Mouse (Mus musculus): ENCODE data around the gene Nudt4.

Nudt4 gene

GRCm38 (mm10) chr10:95563851-95564845, at the start of gene Nudt4:
TSS of gene Nudt4 (minus strand) at chr10:95564146.
- in situ Hi-C loops (cut with MboI; ENCODE audit: low pct_unique_long_range_greater_than_20kb in 1 of 2, low sequenced_read_pairs in 2 of 2, unreplicated experiment in 1 of 2), result loop anchor here in 1 of 2 experiments (25.0 kb wide), 1 partner anchor 523 kb away; no protein-coding TSS in a partner anchor

- in situ Hi-C loops (cut with MboI; ENCODE audit: low pct_unique_long_range_greater_than_20kb in 1 of 2, low sequenced_read_pairs in 2 of 2, unreplicated experiment in 1 of 2), result no loop called here
Measured at GRCm38 (mm10) chr10:95611331-95611721, 47.4 kb upstream of the Nudt4 start.

DNA sequence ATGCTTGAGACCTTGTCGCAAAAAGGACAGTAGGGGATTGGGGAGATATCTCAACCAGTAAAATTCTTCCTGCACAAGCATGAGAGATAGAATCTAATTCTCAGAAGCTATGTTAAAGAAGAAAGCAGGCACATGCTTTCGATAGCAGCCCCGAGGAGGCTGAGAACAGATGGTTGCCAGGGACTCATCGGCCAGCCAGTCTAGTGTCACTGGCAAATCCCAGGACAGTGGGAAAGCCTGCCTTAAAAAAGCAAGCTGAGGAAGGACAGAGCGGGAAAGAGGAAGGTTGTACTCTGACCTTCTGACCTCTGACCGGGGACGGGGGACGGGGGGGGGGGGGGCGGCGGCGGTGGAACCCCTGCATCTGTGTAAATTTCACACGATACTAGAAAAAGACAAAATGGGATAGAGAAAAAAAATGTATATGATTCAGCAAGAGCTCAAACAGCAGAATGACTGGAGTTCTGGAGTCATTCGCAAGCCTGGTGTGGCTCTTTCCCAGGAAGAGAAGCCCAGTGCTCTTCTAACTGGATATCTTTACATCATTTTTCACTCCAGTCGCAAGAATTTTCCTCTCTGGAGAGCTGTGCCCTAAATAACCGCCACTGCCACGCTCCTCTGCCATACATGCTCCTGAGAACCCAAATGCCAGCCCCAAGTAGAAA, 46.9 kb upstream of the Nudt4 start:
- in situ Hi-C loops (cut with MboI; ENCODE audit: low pct_unique_long_range_greater_than_20kb in 1 of 2, low sequenced_read_pairs in 2 of 2, unreplicated experiment in 1 of 2), result no loop called here

- in situ Hi-C loops (cut with MboI; ENCODE audit: low pct_unique_long_range_greater_than_20kb in 1 of 2, low sequenced_read_pairs in 2 of 2, unreplicated experiment in 1 of 2), result loop anchor here in 1 of 2 experiments (5.0 kb wide), 1 partner anchor 38 kb away; no protein-coding TSS in a partner anchor
Measured at GRCm38 (mm10) chr10:95604979-95605613, 41.1 kb upstream of the Nudt4 start.

DNA sequence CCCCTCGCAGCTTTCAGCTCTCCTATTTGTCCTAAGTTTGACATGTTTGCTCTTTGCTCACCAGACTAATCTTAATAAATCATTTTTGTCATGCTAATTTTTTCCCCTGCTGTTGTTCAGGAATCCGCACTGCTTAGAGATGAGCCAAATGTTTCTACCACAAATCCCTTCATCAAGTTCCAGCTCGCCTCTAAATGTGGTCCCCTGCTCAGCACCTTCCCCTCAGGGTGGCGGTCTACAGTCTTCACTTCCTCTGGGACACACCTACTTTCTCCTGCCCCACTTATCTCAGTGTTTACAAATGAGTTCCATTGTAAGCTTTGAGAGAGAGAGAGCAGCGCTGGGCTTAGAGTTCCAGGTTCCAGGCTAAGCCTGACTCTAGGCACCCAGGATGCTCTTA, 36.6 kb upstream of the Nudt4 start:
- in situ Hi-C loops (cut with MboI; ENCODE audit: low pct_unique_long_range_greater_than_20kb in 1 of 2, low sequenced_read_pairs in 2 of 2, unreplicated experiment in 1 of 2), result loop anchor here in 1 of 2 experiments (5.0 kb wide), 1 partner anchor 33 kb away; no protein-coding TSS in a partner anchor

DNA sequence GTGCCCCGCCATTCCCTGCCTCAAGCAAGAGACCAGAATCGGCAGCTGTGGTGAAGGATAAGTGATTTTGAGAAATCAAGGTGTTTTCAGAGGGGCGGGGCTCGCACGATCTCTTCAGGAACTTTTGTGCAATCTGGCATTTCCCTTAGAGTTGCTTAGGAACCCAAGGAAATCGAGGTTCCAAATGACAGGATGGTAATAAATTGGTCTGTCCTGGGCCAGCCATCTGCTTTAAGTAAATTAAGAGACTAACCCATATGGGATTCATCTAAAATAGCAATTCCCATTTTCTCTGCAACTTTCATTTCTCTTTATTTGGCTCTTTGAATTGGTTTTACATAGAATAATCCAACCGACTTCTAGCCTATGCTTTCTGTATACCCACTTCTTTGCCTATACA, 35.8 kb upstream of the Nudt4 start:
- in situ Hi-C loops (cut with MboI; ENCODE audit: low pct_unique_long_range_greater_than_20kb in 1 of 2, low sequenced_read_pairs in 2 of 2, unreplicated experiment in 1 of 2), result loop anchor here in 1 of 2 experiments (5.0 kb wide), 1 partner anchor 32 kb away; no protein-coding TSS in a partner anchor

GRCm38 (mm10) chr10:95598056-95598587, 34.2 kb upstream of the Nudt4 start:
- in situ Hi-C loops (cut with MboI; ENCODE audit: low pct_unique_long_range_greater_than_20kb in 1 of 2, low sequenced_read_pairs in 2 of 2, unreplicated experiment in 1 of 2), result no loop called here

DNA sequence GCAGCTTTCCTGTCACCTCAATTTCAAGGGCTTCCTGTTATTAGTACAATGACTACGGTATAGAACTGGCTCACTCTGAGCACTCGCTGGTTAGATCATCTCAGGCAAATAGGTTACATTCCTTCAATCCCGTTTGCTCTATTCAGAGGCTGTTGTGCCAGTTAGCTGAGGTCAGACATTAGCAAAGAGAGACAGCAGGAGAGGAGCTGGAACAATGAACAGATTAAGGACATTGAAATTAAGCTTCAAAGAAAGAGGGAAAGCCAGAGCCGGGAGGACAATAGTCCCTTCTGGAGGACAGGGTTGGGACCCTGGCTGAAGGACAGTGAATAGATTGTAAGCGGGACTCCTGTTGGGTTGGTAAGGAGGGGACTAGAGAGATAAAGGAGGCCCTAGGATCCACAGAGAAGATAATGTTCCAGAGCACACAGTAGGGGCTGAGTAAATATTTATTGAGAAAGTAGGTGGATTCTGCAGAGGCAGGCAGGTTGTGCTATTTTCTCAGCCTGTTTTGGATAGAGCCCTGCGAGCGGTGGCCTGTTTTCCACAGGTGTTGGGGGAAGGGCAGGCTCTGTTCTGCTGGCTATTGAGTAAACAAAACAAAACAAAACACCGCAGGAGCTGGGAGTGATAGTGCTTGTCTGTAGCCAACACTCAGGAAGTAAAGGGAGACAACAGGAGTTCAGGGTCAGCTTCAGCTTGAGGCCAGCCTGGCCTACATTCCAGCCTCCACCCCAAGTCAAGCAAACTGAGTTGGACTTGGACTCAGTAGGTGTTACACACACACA, 32.1 kb upstream of the Nudt4 start:
- in situ Hi-C loops (cut with MboI; ENCODE audit: low pct_unique_long_range_greater_than_20kb in 1 of 2, low sequenced_read_pairs in 2 of 2, unreplicated experiment in 1 of 2), result no loop called here

GRCm38 (mm10) chr10:95594414-95594813, 30.5 kb upstream of the Nudt4 start:
- in situ Hi-C loops (cut with MboI; ENCODE audit: low pct_unique_long_range_greater_than_20kb in 1 of 2, low sequenced_read_pairs in 2 of 2, unreplicated experiment in 1 of 2), result no loop called here

GRCm38 (mm10) chr10:95591257-95591656, 27.3 kb upstream of the Nudt4 start:
- in situ Hi-C loops (cut with MboI; ENCODE audit: low pct_unique_long_range_greater_than_20kb in 1 of 2, low sequenced_read_pairs in 2 of 2, unreplicated experiment in 1 of 2), result no loop called here

GRCm38 (mm10) chr10:95590196-95590595, 26.2 kb upstream of the Nudt4 start:
- in situ Hi-C loops (cut with MboI; ENCODE audit: low pct_unique_long_range_greater_than_20kb in 1 of 2, low sequenced_read_pairs in 2 of 2, unreplicated experiment in 1 of 2), result no loop called here

- in situ Hi-C loops (cut with MboI; ENCODE audit: low pct_unique_long_range_greater_than_20kb in 1 of 2, low sequenced_read_pairs in 2 of 2, unreplicated experiment in 1 of 2), result no loop called here
Measured at GRCm38 (mm10) chr10:95589196-95589595, 25.2 kb upstream of the Nudt4 start.

DNA sequence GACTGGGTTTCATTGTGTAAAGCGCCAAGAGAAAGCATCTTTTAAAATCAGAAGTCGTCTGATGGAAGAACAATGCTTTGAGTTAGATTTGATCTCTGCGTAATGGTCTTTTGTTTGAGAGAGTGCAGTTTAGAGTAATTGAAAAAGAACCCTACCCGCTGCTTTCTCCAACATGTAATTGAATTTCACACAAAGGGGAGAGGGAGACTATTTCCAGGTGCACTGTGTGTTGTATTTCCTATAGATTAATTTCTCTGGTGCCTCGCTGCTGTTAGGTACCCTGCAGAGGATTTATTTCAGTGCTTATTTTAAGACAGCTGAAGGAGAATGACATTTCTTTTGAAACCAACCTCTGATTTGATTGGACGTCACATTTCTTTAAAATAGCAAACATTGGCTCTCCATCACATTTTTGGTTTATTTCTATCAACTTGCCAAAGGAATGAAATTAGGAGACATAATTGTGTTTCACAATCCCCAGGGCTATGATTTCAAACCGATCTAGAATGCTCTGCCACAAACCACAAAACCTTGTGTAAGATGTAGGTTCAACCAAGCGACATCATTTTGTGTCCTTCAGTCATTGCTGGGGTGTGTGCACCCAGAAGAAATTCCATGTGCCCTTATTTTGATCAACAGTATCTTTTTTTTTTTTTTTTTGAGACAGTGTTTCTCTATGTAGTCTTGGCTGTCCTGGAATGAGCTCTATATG, 23.7 kb upstream of the Nudt4 start:
- in situ Hi-C loops (cut with MboI; ENCODE audit: low pct_unique_long_range_greater_than_20kb in 1 of 2, low sequenced_read_pairs in 2 of 2, unreplicated experiment in 1 of 2), result no loop called here

GRCm38 (mm10) chr10:95585554-95585953, 21.6 kb upstream of the Nudt4 start:
- in situ Hi-C loops (cut with MboI; ENCODE audit: low pct_unique_long_range_greater_than_20kb in 1 of 2, low sequenced_read_pairs in 2 of 2, unreplicated experiment in 1 of 2), result no loop called here

DNA sequence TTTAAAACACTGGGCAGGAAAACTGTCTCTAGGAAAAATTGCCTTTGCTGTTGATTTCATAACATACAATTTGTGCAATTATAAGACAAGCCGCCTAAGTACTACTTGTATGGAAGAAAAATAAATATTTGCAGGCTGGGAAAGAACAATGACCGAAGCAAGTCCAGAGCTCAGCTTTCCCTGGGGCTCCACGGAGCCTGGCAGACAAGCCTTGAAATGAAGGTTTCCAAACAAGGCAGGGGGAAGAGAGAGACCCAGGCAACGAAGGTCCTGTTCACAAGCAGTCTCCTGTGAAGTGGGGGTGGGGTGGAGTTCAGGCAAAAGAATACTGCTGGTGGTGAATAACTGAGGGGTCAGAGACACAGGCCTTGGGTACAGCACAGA, 13.6 kb upstream of the Nudt4 start:
- in situ Hi-C loops (cut with MboI; ENCODE audit: low pct_unique_long_range_greater_than_20kb in 1 of 2, low sequenced_read_pairs in 2 of 2, unreplicated experiment in 1 of 2), result no loop called here

GRCm38 (mm10) chr10:95576876-95577566, 13.1 kb upstream of the Nudt4 start:
- in situ Hi-C loops (cut with MboI; ENCODE audit: low pct_unique_long_range_greater_than_20kb in 1 of 2, low sequenced_read_pairs in 2 of 2, unreplicated experiment in 1 of 2), result no loop called here

- in situ Hi-C loops (cut with MboI; ENCODE audit: low pct_unique_long_range_greater_than_20kb in 1 of 2, low sequenced_read_pairs in 2 of 2, unreplicated experiment in 1 of 2), result no loop called here
Measured at GRCm38 (mm10) chr10:95575839-95576380, 12.0 kb upstream of the Nudt4 start.

Data from mouse embryonic stem cell (cell line).